Mouse (Mus musculus): ENCODE results near the gene Fermt2. TPM values are rescaled to one million over a fixed set of nuclear protein-coding genes. Genes with fewer than 3 reads are reported as not detected.
"Not testable (repeated sequence)": the region's sequence is repeated elsewhere in the genome, so short reads cannot be mapped to it uniquely, and the experiment has no call there.

The Fermt2 gene
- polyA plus RNA-seq, 1 experiment: 110 TPM

DNA sequence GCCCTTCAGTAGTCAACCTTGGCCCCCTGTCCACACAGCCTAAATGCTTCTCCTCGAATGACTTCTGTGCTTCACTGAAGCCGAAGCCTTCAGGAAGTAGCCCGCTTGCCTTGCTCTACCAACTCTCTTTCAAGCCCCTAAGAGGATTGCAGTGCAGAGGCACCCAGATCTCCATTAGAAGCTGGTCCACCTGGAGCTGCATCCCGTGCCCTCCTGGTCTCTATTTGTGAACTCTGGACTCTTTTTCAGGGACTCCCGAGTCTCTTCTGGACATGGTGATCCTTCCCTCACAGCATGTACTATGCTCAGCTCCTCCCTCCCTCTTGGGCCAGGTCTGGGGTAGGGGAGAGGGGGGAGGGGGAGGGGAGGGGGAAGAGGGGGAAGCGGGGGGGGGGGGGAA lies 14.1 kb upstream of the Fermt2 start:
- Histone ChIP-seq H3K4me1 (ENCODE audit: control insufficient read depth, insufficient read depth, insufficient read length, low read length) (peaks cover 17% of the 10 kb centered on the region; the same call in 1 of the 2 replicates), H3K27ac (replicated peaks; ENCODE audit: low read depth, low read length) (no peak overlapping the region), H3K4me3 (ENCODE audit: insufficient read depth, low read depth, low read length) (no peak overlapping the region)

DNA sequence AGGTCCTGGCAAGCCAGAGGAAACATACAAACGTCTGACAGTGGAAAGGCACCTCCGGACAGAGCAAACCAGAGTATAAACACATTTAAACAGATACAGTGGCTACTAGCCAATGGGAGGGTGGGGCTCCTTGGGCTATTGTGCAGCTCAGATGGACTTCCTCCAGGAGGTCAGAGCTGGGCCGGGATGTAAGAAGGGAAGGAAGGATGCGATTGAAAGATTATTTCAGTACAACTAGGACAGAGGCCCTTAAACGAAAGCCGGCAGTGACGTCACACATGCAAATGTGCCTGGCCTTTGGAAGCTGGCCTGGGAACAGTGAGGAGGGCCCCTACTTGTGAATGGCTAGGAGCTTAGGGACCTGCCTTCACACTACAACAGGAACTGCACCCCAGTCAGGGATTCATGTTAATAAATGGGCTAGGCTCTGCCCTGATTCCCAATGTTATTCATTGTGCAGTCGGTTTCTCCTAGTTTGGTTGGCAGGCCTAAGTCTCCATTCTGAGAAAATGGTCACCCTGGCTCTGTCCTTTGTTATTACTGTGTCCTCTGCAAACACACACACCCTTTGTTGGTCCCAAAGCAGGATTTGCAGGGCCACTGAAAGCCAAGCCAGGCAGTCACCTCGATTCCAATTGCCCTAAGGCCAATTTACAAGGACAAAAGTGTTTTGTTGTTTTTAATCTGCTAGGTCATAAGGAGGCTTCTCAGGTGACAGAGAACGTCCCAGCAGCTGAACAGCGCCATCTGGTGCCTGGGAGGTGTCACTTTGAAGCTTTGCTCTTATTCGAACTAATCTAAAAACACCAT lies 9.9 kb upstream of the Fermt2 start:
- H3K27ac ChIP-seq (replicated peaks; ENCODE audit: low read depth, low read length): peak overlapping the region; percentile 99
- peak overlapping the region; percentile 37 for H3K4me3 ChIP-seq (ENCODE audit: insufficient read depth, low read depth, low read length)
- peaks cover 8% of the 10 kb centered on the region; the same call in 1 of the 2 replicates for H3K4me1 ChIP-seq (ENCODE audit: control insufficient read depth, insufficient read depth, insufficient read length, low read length)

GRCm38 (mm10) chr14:45530364-45531345 lies 737 bp upstream of the Fermt2 start:
- Histone ChIP-seq H3K27ac (replicated peaks; ENCODE audit: low read depth, low read length) (peak overlapping the region; percentile 97), H3K4me1 (ENCODE audit: control insufficient read depth, insufficient read depth, insufficient read length, low read length) (peaks cover 11% of the 10 kb centered on the region), H3K4me3 (ENCODE audit: insufficient read depth, low read depth, low read length) (peak overlapping the region; percentile 82)

- Histone ChIP-seq H3K27ac (replicated peaks; ENCODE audit: low read depth, low read length) (peak overlapping the region; percentile 88), H3K4me3 (ENCODE audit: insufficient read depth, low read depth, low read length) (peak overlapping the region; percentile 66), H3K4me1 (ENCODE audit: control insufficient read depth, insufficient read depth, insufficient read length, low read length) (peaks cover 17% of the 10 kb centered on the region)
Measured at GRCm38 (mm10) chr14:45528861-45529260, 1.1 kb downstream of the Fermt2 start.

- H3K4me1 ChIP-seq (ENCODE audit: control insufficient read depth, insufficient read depth, insufficient read length, low read length): peaks cover 45% of the 10 kb centered on the region
- no peak overlapping the region for H3K4me3 ChIP-seq (ENCODE audit: insufficient read depth, low read depth, low read length)
- peak overlapping the region; percentile 35; the same call in 1 of the 2 replicates for H3K27ac ChIP-seq (replicated peaks; ENCODE audit: low read depth, low read length)
Measured at GRCm38 (mm10) chr14:45515771-45516170, 14.1 kb downstream of the Fermt2 start.

DNA sequence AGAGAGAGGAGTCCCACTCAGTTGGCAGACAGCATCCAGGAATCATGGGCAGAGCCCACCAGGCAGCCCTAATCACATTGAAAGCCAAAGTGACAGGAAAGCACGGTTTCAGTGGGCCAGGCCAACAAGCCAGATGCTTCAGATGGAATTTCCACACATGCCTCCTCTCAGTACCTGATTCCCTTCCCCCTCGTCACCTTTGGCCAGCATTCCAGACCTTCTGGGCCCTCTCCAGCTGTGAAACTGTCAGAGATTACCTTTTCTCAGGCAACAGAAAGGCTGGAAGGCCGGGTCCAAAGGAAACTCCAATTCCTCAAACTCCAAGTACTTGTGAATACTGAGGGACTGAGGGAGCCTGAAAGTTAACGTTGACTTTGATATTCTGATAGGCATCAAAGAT lies 19.1 kb downstream of the Fermt2 start:
- Histone ChIP-seq H3K4me1 (ENCODE audit: control insufficient read depth, insufficient read depth, insufficient read length, low read length) (peaks cover 66% of the 10 kb centered on the region), H3K4me3 (ENCODE audit: insufficient read depth, low read depth, low read length) (no peak overlapping the region), H3K27ac (replicated peaks; ENCODE audit: low read depth, low read length) (peak overlapping the region; percentile 70)

- Histone ChIP-seq H3K4me1 (ENCODE audit: control insufficient read depth, insufficient read depth, insufficient read length, low read length) (peaks cover 61% of the 10 kb centered on the region), H3K4me3 (ENCODE audit: insufficient read depth, low read depth, low read length) (no peak overlapping the region), H3K27ac (replicated peaks; ENCODE audit: low read depth, low read length) (peak overlapping the region; percentile 65)
Measured at GRCm38 (mm10) chr14:45507923-45508322, 22.0 kb downstream of the Fermt2 start.

GRCm38 (mm10) chr14:45507447-45507846 lies 22.5 kb downstream of the Fermt2 start:
- peaks cover 57% of the 10 kb centered on the region for H3K4me1 ChIP-seq (ENCODE audit: control insufficient read depth, insufficient read depth, insufficient read length, low read length)
- H3K4me3 ChIP-seq (ENCODE audit: insufficient read depth, low read depth, low read length): no peak overlapping the region
- H3K27ac ChIP-seq (replicated peaks; ENCODE audit: low read depth, low read length): peak overlapping the region; percentile 65

DNA sequence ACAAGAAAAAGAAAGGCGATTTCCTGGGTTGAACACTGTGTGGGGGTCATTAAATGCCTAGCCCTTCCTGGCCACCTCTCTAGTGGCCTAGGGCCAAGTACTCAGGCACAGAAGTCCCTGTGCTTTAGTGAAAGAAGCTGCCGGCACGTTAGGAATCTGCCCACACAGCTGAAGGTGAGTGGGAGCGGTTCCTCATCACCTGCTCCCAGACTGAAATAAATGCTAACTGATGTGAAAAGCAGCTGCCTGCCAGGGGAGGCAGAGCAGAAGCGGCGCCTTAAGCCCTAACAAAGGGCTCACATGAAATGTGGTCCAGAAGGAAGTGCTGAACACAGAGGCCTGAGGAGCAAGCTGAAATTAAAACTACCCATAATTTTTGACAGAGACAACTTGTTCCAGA lies 22.9 kb downstream of the Fermt2 start:
- peak overlapping the region; percentile 65 for H3K27ac ChIP-seq (replicated peaks; ENCODE audit: low read depth, low read length)
- H3K4me1 ChIP-seq (ENCODE audit: control insufficient read depth, insufficient read depth, insufficient read length, low read length): peaks cover 52% of the 10 kb centered on the region
- H3K4me3 ChIP-seq (ENCODE audit: insufficient read depth, low read depth, low read length): no peak overlapping the region

DNA sequence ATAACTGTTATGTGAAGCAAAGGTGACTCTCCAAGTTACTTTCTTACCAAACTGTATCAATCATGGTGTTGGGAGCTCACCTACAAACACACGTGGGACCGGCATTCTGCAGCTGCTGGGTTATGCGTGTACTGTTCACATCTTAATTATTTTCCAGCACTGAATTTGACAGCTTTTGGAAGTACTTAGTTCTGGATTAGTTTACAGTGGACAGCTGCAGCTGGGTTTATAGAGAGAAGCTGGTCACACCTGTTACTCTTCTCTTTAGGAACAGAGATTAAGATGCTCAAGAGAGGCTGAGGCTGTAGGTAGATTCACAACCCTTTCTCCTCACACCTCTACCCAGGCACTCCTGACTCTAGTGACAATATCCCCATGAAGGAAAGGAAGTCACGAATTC lies 23.8 kb downstream of the Fermt2 start:
- H3K4me1 ChIP-seq (ENCODE audit: control insufficient read depth, insufficient read depth, insufficient read length, low read length): peaks cover 46% of the 10 kb centered on the region
- H3K4me3 ChIP-seq (ENCODE audit: insufficient read depth, low read depth, low read length): no peak overlapping the region

GRCm38 (mm10) chr14:45504422-45505113 lies 25.4 kb downstream of the Fermt2 start:
- H3K4me1 ChIP-seq (ENCODE audit: control insufficient read depth, insufficient read depth, insufficient read length, low read length): peaks cover 36% of the 10 kb centered on the region
- H3K27ac ChIP-seq (replicated peaks; ENCODE audit: low read depth, low read length): peak overlapping the region; percentile 90
- H3K4me3 ChIP-seq (ENCODE audit: insufficient read depth, low read depth, low read length): no peak overlapping the region

More for the DNA sequence above, 23.8 kb downstream of the Fermt2 start:
- H3K27ac ChIP-seq (replicated peaks; ENCODE audit: low read depth, low read length): peak overlapping the region; percentile 65

- Histone ChIP-seq H3K4me1 (ENCODE audit: control insufficient read depth, insufficient read depth, insufficient read length, low read length) (peaks cover 34% of the 10 kb centered on the region), H3K27ac (replicated peaks; ENCODE audit: low read depth, low read length) (peak overlapping the region; percentile 90), H3K4me3 (ENCODE audit: insufficient read depth, low read depth, low read length) (no peak overlapping the region)
Measured at GRCm38 (mm10) chr14:45503934-45504333, 26.0 kb downstream of the Fermt2 start.

DNA sequence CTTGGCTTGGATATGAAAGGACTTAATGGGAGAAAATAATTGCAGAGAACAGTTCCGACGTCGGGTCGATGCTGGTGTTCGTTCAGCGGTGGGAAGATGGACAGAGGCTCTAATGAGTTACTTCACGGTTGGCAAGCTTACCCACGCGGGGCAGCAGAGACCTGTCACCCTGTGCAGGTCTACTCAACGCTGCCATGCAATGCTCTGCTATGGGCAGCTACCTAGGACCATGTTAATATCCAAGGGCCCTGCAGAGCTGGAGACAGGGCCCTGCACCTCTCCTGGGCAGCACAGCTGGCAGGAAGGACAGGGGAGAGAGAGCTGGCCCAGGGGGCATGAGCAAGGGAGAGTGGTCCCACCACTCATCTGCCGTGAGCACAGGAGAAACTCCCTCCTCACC lies 29.9 kb downstream of the Fermt2 start:
- Histone ChIP-seq H3K4me3 (ENCODE audit: insufficient read depth, low read depth, low read length) (no peak overlapping the region), H3K27ac (replicated peaks; ENCODE audit: low read depth, low read length) (no peak overlapping the region), H3K4me1 (ENCODE audit: control insufficient read depth, insufficient read depth, insufficient read length, low read length) (peaks cover 9% of the 10 kb centered on the region)

DNA sequence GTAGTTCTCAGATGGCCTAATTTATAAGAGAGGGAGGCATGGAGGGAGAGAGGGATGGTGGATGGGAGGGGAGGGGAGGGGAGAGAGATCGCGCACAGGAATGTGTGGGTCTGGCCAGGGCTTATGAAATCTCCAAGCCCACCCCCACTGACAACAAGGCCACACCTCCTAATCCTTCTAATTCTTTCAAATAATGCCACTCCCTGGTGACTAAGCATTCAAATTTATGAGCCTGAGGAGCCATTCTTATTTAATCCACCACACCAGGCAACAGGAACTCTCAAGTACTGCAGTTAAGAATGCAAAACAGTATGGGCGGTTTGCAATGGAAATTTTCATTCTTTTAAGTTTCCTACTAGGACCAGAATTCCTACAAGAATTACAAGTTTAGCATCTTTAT lies 32.8 kb downstream of the Fermt2 start:
- H3K4me1 ChIP-seq (ENCODE audit: control insufficient read depth, insufficient read depth, insufficient read length, low read length): peaks cover 8% of the 10 kb centered on the region
- H3K4me3 ChIP-seq (ENCODE audit: insufficient read depth, low read depth, low read length): no peak overlapping the region
- no peak overlapping the region for H3K27ac ChIP-seq (replicated peaks; ENCODE audit: low read depth, low read length)

DNA sequence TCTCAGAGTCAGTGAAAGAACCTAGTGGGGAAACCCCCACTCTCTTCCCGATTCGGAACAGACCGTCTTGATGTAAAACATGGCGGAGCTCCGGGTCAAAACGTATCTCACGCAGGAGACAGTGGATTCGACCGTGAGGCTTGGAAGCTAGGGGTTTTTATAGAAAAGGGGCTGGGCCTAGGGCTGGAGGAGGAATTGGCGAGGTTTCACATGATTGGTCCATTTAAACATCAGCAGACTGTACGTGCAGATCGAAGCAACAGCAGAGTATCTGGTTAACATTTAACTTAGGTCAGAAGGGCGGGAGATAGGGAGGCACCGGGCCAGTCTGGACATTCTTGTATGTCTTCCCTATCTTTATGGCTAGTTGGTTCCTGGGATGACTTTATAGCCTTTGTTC lies 34.1 kb downstream of the Fermt2 start:
- H3K4me1 ChIP-seq (ENCODE audit: control insufficient read depth, insufficient read depth, insufficient read length, low read length): peaks cover 11% of the 10 kb centered on the region
- not testable (repeated sequence) for H3K27ac ChIP-seq (replicated peaks; ENCODE audit: low read depth, low read length); H3K4me3 ChIP-seq (ENCODE audit: insufficient read depth, low read depth, low read length)
